Mouse (Mus musculus) cerebellum, adult 9-10 months (tissue): ENCODE measurements around the gene Nagk.
A peak's percentile ranks its signal among the peaks of the same experiment; 100 is the strongest.
"Not testable (repeated sequence)": the region's sequence is repeated elsewhere in the genome, so short reads cannot be mapped to it uniquely, and the experiment has no call there.

Experiments used
- DNase-seq: peaks from one replicate; pipeline ENCODE4 v3.0.0; 2022

The Nagk gene

GRCm38 (mm10) chr6:83794760-83795296 is at the start of gene Nagk:
TSS of gene Nagk (plus strand) at chr6:83794982.
- DNase-seq = peak; percentile 90

- no peak for DNase-seq
Observed at GRCm38 (mm10) chr6:83745466-83745865, 49.3 kb upstream of the Nagk start.

GRCm38 (mm10) chr6:83749286-83749685 is 45.5 kb upstream of the Nagk start:
- DNase-seq = no peak

- peak; percentile 32 for DNase-seq
Observed at GRCm38 (mm10) chr6:83750171-83750684, 44.6 kb upstream of the Nagk start.

GRCm38 (mm10) chr6:83756051-83756450 is 38.7 kb upstream of the Nagk start:
- DNase-seq = no peak

GRCm38 (mm10) chr6:83762344-83762743 is 32.4 kb upstream of the Nagk start, which contains the start of gene Ankrd53:
TSS of gene Ankrd53 (plus strand) at chr6:83762644.
- no peak for DNase-seq

GRCm38 (mm10) chr6:83762880-83763431 is 31.8 kb upstream of the Nagk start:
- no peak for DNase-seq

GRCm38 (mm10) chr6:83766982-83767381 is 27.8 kb upstream of the Nagk start:
- DNase-seq = no peak

- no peak for DNase-seq
Observed at GRCm38 (mm10) chr6:83768485-83768884, 26.3 kb upstream of the Nagk start.

GRCm38 (mm10) chr6:83774126-83774525 is 20.7 kb upstream of the Nagk start:
- DNase-seq = no peak

- DNase-seq = peak; percentile 47
Observed at GRCm38 (mm10) chr6:83774781-83775563, 19.8 kb upstream of the Nagk start.

GRCm38 (mm10) chr6:83775638-83776293 is 19.0 kb upstream of the Nagk start, which contains the start of gene Tex261:
TSS of gene Tex261 (minus strand) at chr6:83775813.
- peak; percentile 90 for DNase-seq

GRCm38 (mm10) chr6:83778306-83778705 is 16.5 kb upstream of the Nagk start:
- DNase-seq = no peak

GRCm38 (mm10) chr6:83779026-83779425 is 15.8 kb upstream of the Nagk start:
- peak; percentile 53 for DNase-seq

- no peak for DNase-seq
Observed at GRCm38 (mm10) chr6:83786426-83786825, 8.4 kb upstream of the Nagk start.

- no peak for DNase-seq
Observed at GRCm38 (mm10) chr6:83788554-83788953, 6.2 kb upstream of the Nagk start.

GRCm38 (mm10) chr6:83790533-83790932 is 4.2 kb upstream of the Nagk start:
- DNase-seq = not testable (repeated sequence)

GRCm38 (mm10) chr6:83791251-83791890 is 3.4 kb upstream of the Nagk start:
- no peak for DNase-seq

GRCm38 (mm10) chr6:83795492-83795900 is 714 bp downstream of the Nagk start:
- DNase-seq = no peak

- DNase-seq = no peak
Observed at GRCm38 (mm10) chr6:83796686-83797085, 1.9 kb downstream of the Nagk start.

GRCm38 (mm10) chr6:83802033-83802432 is 7.3 kb downstream of the Nagk start:
- DNase-seq = no peak

GRCm38 (mm10) chr6:83802846-83803245 is 8.1 kb downstream of the Nagk start:
- DNase-seq = no peak

GRCm38 (mm10) chr6:83815801-83816200 is 21.0 kb downstream of the Nagk start:
- no peak for DNase-seq
